Mouse (Mus musculus): Measurements from ENCODE around the gene H2-M1.

GRCm38 (mm10) chr17:36672119-36672518, at the start of gene H2-M1:
- TF ChIP-seq GATA1 (IDR thresholded peaks at IDR 0.05; ENCODE audit: low read length) (no peak), TAL1 (IDR thresholded peaks at IDR 0.05; ENCODE audit: low read length) (no peak)
